ENCODE assay signal across 14 mouse cellular contexts in genomic region chr4:106063851-106064382, GRCm38 (mm10).
"Had no signal": no experiment of that assay in that cellular context is flagged by ENCODE, and none has a peak within 500 bp of the region (broad histone marks: within the 10 kb centered on the region; RNA-seq: fewer than 3 reads in every experiment).

No protein-coding gene starts in this region.

- H3K9ac ChIP-seq: intestine, embryonic 15.5 days; liver, embryonic 14.5 days; stomach, embryonic 15.5 days had no signal

- H3K27me3 ChIP-seq: intestine, embryonic 15.5 days; stomach, embryonic 15.5 days had no signal

- H3K36me3 ChIP-seq: intestine, embryonic 15.5 days; midbrain, embryonic 10.5 days; stomach, embryonic 15.5 days had no signal

- H3K4me2 ChIP-seq: intestine, embryonic 15.5 days; stomach, embryonic 15.5 days had no signal

- DNase-seq: kidney, adult 18-20 months; kidney, postnatal 25 days; layer of hippocampus, adult 9-11 months; layer of hippocampus, postnatal 36 days; lung, adult 18-20 months; lung, postnatal 4 days; midbrain, embryonic 14.5 days; spleen, adult 18-20 months; thymus, postnatal 36 days had no signal

- ATAC-seq: intestine, embryonic 15.5 days had no signal

- H3K27ac ChIP-seq: intestine, embryonic 15.5 days; liver, embryonic 14.5 days; midbrain, embryonic 10.5 days; stomach, embryonic 15.5 days had no signal

- H3K4me3 ChIP-seq: intestine, embryonic 15.5 days; midbrain, embryonic 10.5 days; myocyte; stomach, embryonic 15.5 days had no signal

- H3K9me3 ChIP-seq: intestine, embryonic 15.5 days; midbrain, embryonic 10.5 days; stomach, embryonic 15.5 days had no signal

- H3K4me1 ChIP-seq: intestine, embryonic 15.5 days; midbrain, embryonic 10.5 days; stomach, embryonic 15.5 days had no signal
